Mouse (Mus musculus): Measurements from ENCODE around the gene Dnah8. TPM values are rescaled to one million over a fixed set of nuclear protein-coding genes. Genes with fewer than 3 reads are reported as not detected.

Dnah8 gene
- polyA plus RNA-seq, 1 experiment from 2014 or later = 2.0 TPM

DNA sequence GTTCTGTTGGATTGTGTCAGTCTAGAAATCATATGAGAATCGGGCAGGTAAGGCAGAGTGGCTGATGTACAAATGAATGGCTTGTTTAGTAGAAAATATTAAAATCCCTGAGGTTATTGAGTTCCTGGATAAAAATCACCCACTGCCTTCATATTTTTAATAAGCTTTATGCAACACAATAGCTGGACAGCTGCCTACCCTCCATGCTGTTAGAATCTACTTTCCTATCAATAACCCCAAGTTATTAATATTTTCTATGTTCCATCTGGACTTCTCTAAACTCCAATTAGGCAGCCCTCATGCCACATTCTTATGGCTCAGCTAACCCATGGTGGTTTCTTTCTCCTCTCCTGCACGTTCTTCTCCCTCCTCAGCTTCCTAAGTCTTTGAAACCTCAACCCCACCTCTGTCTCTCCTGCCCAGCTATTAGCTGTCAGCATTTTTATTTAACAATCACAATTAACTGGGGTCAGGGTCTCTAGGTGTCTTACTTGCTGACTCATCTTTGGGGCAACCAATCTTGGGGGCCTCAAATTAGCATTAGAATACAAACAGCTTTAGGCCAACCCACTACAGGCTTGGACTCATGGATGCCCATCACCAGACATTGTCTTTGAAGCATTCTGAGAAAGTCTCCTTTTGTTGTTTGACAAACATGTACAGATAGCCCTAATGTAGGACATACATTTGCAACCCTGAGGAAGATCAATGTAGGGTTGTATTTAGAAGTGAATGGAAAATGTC lies 40.7 kb upstream of the Dnah8 start:
- no peak for ATAC-seq (ENCODE audit: insufficient number of reproducible peaks, insufficient read depth, low FRiP score, low read depth)
- Histone ChIP-seq H3K9me3 (ENCODE audit: control insufficient read depth, low read depth, low read length) (no peaks in the 10 kb centered on the region), H3K36me3 (ENCODE audit: control insufficient read depth, insufficient read depth, low read length) (no peaks in the 10 kb centered on the region), H3K4me1 (ENCODE audit: control insufficient read depth, insufficient read depth, low read length) (no peaks in the 10 kb centered on the region), H3K27me3 (ENCODE audit: control insufficient read depth, insufficient read depth, low read length) (no peaks in the 10 kb centered on the region), H3K4me3 (ENCODE audit: low read depth, low read length) (no peak overlapping the region), H3K27ac (ENCODE audit: low read length) (no peak overlapping the region), H3K4me2 (replicated peaks; ENCODE audit: low read depth, low read length) (no peak overlapping the region), H3K9ac (replicated peaks; ENCODE audit: low read depth, low read length) (no peak overlapping the region)
- 78% methylated on average over 2 of the region's 2 CpGs for WGBS

DNA sequence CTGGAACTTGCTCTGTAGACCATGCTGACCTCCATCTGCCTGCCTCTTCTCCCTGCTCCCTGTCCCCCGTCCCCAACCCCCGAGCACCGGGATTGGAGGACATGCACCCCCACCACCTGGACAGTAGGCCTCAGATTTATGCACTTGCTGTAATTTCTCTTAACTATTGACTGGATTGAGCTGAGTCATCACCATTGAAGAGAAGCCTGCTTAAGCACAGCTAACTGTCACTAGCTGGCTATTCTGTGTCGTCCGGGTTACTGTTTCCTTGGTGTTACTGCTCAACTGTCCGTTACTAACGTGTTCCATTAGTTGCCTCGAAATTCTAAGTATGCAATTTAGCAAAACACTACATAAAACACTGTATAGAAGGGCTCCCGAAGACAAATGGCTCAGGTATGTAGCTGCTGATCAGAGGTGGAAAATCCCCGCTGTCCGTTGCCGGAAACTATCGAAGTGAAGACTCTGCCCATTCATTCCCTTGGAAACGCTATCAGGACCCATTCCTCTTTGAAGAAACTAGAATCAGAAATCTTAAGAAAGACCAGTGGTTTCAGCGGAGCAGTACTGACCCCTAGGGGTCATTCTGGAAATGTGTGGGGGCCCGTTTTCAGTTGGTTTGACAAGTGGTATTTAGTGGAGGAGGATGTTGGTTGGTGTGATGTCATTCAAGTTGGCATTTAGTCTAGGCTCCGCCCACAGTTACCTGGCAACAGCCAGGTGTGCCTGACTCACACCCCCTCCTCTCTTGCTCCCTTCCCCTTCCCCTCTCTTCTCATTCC lies 33.5 kb upstream of the Dnah8 start:
- WGBS = 53% methylated on average over 17 of the region's 17 CpGs
- ATAC-seq (ENCODE audit: insufficient number of reproducible peaks, insufficient read depth, low FRiP score, low read depth) = 0 out of 2 replicates have a peak, but pooled peaks have one; percentile 37
- no peak overlapping the region for H3K4me2 ChIP-seq (replicated peaks; ENCODE audit: low read depth, low read length)
- H3K27me3 ChIP-seq (ENCODE audit: control insufficient read depth, insufficient read depth, low read length) = no peaks in the 10 kb centered on the region
- H3K9ac ChIP-seq (replicated peaks; ENCODE audit: low read depth, low read length) = no peak overlapping the region
- H3K9me3 ChIP-seq (ENCODE audit: control insufficient read depth, low read depth, low read length) = no peaks in the 10 kb centered on the region
- peaks cover 19% of the 10 kb centered on the region for H3K36me3 ChIP-seq (ENCODE audit: control insufficient read depth, insufficient read depth, low read length)
- H3K4me3 ChIP-seq (ENCODE audit: low read depth, low read length) = no peak overlapping the region
- no peaks in the 10 kb centered on the region for H3K4me1 ChIP-seq (ENCODE audit: control insufficient read depth, insufficient read depth, low read length)
- H3K27ac ChIP-seq (ENCODE audit: low read length) = no peak overlapping the region

DNA sequence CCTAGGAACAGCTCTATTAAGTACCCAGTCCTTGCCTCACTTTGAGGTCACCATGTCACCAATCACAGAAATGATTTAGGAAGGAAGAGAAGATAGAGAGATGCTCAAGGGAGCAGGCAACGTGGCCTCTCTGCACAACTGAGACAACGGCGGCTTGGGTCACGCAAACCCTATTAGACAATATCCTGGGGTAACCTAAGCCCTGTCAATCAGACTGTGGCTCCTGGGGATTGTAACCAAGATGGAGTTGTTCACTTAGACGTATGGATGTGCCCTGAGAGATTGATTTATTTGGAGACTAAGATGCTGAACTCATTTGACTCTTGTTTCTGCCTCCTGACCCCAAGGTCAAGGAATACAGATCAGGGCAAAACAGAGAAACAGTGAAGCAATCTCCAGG lies 29.7 kb upstream of the Dnah8 start:
- Histone ChIP-seq H3K4me2 (replicated peaks; ENCODE audit: low read depth, low read length) (no peak overlapping the region), H3K27ac (ENCODE audit: low read length) (no peak overlapping the region), H3K27me3 (ENCODE audit: control insufficient read depth, insufficient read depth, low read length) (no peaks in the 10 kb centered on the region), H3K36me3 (ENCODE audit: control insufficient read depth, insufficient read depth, low read length) (peaks cover 46% of the 10 kb centered on the region), H3K4me3 (ENCODE audit: low read depth, low read length) (no peak overlapping the region), H3K4me1 (ENCODE audit: control insufficient read depth, insufficient read depth, low read length) (no peaks in the 10 kb centered on the region), H3K9me3 (ENCODE audit: control insufficient read depth, low read depth, low read length) (no peaks in the 10 kb centered on the region), H3K9ac (replicated peaks; ENCODE audit: low read depth, low read length) (no peak overlapping the region)
- 63% methylated on average over 5 of the region's 5 CpGs for WGBS
- no peak for ATAC-seq (ENCODE audit: insufficient number of reproducible peaks, insufficient read depth, low FRiP score, low read depth)

DNA sequence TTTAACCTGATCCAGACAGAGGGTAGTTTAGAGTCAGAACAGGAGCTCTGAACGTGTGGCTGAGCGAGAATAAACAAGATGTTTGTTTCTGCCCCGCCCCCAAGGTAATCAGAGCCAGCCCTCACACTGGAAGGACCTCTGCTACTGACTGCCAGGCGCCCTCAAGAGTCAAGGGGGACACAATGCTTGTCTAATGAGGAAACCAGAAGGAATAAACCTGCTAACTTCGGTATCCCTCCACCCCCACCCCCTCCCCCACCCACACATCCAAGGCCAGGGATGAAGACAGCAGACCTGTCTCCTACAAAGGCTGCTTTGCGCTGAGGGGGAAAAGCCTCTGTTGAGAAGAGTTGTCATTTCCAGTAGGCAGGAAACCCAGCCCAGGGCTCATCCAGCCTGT lies 29.3 kb upstream of the Dnah8 start:
- no peak overlapping the region for H3K4me2 ChIP-seq (replicated peaks; ENCODE audit: low read depth, low read length)
- H3K27ac ChIP-seq (ENCODE audit: low read length) = no peak overlapping the region
- no peaks in the 10 kb centered on the region for H3K27me3 ChIP-seq (ENCODE audit: control insufficient read depth, insufficient read depth, low read length)
- H3K9me3 ChIP-seq (ENCODE audit: control insufficient read depth, low read depth, low read length) = no peaks in the 10 kb centered on the region
- no peaks in the 10 kb centered on the region for H3K4me1 ChIP-seq (ENCODE audit: control insufficient read depth, insufficient read depth, low read length)
- peaks cover 48% of the 10 kb centered on the region for H3K36me3 ChIP-seq (ENCODE audit: control insufficient read depth, insufficient read depth, low read length)
- no peak overlapping the region for H3K9ac ChIP-seq (replicated peaks; ENCODE audit: low read depth, low read length)
- no peak overlapping the region for H3K4me3 ChIP-seq (ENCODE audit: low read depth, low read length)
- WGBS = 59% methylated on average over 6 of the region's 6 CpGs
- no peak for ATAC-seq (ENCODE audit: insufficient number of reproducible peaks, insufficient read depth, low FRiP score, low read depth)

DNA sequence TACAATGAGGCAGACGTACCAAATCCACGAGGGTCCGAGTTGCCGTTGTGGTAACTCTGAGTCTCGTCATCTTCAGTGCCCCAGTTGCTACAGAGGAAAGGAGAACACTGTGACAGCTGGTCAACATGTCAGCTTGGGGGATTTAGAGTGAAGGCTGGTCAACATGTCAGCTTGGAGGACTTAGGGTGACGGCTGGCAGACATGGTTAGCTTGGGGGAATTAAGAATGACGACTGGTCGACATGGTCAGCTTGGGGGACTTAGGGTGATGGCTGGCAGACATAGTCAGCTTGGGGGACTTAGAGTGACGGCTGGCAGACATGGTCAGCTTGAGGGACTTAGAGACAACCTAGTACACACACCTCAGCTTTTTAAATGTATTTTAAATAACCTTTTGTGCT lies 26.4 kb upstream of the Dnah8 start:
- Histone ChIP-seq H3K36me3 (ENCODE audit: control insufficient read depth, insufficient read depth, low read length) (peaks cover 51% of the 10 kb centered on the region), H3K27ac (ENCODE audit: low read length) (no peak overlapping the region), H3K9ac (replicated peaks; ENCODE audit: low read depth, low read length) (no peak overlapping the region), H3K4me3 (ENCODE audit: low read depth, low read length) (no peak overlapping the region), H3K4me2 (replicated peaks; ENCODE audit: low read depth, low read length) (no peak overlapping the region), H3K27me3 (ENCODE audit: control insufficient read depth, insufficient read depth, low read length) (no peaks in the 10 kb centered on the region), H3K4me1 (ENCODE audit: control insufficient read depth, insufficient read depth, low read length) (no peaks in the 10 kb centered on the region), H3K9me3 (ENCODE audit: control insufficient read depth, low read depth, low read length) (no peaks in the 10 kb centered on the region)
- 95% methylated on average over 9 of the region's 9 CpGs for WGBS
- ATAC-seq (ENCODE audit: insufficient number of reproducible peaks, insufficient read depth, low FRiP score, low read depth) = no peak

DNA sequence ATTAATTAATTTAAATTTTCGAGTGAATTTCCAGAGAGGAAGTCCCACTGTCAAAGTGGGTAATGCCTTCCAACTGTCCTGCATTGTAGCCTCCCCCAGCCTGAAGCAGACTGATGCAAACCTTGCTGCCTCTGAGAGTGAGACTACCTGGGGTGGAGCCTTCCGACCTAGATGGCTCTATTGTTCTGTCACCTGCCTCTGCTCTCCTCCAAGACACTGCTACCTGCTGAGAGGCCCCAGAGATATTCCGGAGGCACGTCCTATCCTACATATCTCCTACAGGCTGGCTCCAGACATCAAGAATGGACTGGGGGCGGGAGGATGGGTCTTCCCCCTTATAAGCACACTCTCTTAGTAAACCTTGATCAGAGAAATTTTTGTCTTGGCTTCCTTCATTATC lies 25.9 kb upstream of the Dnah8 start:
- Histone ChIP-seq H3K9me3 (ENCODE audit: control insufficient read depth, low read depth, low read length) (no peaks in the 10 kb centered on the region), H3K36me3 (ENCODE audit: control insufficient read depth, insufficient read depth, low read length) (peaks cover 51% of the 10 kb centered on the region), H3K4me2 (replicated peaks; ENCODE audit: low read depth, low read length) (no peak overlapping the region), H3K9ac (replicated peaks; ENCODE audit: low read depth, low read length) (no peak overlapping the region), H3K4me1 (ENCODE audit: control insufficient read depth, insufficient read depth, low read length) (no peaks in the 10 kb centered on the region), H3K27me3 (ENCODE audit: control insufficient read depth, insufficient read depth, low read length) (no peaks in the 10 kb centered on the region), H3K4me3 (ENCODE audit: low read depth, low read length) (no peak overlapping the region), H3K27ac (ENCODE audit: low read length) (no peak overlapping the region)
- ATAC-seq (ENCODE audit: insufficient number of reproducible peaks, insufficient read depth, low FRiP score, low read depth) = no peak
- WGBS = 87% methylated on average over 5 of the region's 5 CpGs

DNA sequence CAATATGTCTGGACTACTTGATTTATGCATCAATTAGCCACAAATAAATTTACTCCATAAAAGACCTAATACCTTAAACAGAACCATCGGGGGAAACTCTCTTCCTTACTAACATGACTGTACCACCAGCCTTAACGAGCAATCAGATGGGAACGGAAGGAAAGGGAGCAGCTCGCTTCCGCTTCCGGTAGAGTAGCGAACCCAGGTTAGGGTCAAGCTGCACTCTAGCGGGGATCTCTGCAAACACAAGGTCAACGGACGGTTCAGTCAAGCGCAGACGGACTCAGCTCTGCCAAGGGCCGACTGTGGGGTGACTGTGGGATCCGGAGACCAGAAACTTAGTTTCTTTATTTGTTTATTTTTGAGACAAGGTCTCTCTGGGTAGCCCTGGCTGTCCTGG lies 22.0 kb upstream of the Dnah8 start:
- Histone ChIP-seq H3K4me2 (replicated peaks; ENCODE audit: low read depth, low read length) (no peak overlapping the region), H3K27me3 (ENCODE audit: control insufficient read depth, insufficient read depth, low read length) (no peaks in the 10 kb centered on the region), H3K4me1 (ENCODE audit: control insufficient read depth, insufficient read depth, low read length) (no peaks in the 10 kb centered on the region), H3K9me3 (ENCODE audit: control insufficient read depth, low read depth, low read length) (no peaks in the 10 kb centered on the region), H3K27ac (ENCODE audit: low read length) (no peak overlapping the region), H3K4me3 (ENCODE audit: low read depth, low read length) (no peak overlapping the region), H3K9ac (replicated peaks; ENCODE audit: low read depth, low read length) (no peak overlapping the region), H3K36me3 (ENCODE audit: control insufficient read depth, insufficient read depth, low read length) (peaks cover 35% of the 10 kb centered on the region; the same call in 1 of the 2 replicates)
- WGBS = 92% methylated on average over 14 of the region's 14 CpGs
- ATAC-seq (ENCODE audit: insufficient number of reproducible peaks, insufficient read depth, low FRiP score, low read depth) = no peak

DNA sequence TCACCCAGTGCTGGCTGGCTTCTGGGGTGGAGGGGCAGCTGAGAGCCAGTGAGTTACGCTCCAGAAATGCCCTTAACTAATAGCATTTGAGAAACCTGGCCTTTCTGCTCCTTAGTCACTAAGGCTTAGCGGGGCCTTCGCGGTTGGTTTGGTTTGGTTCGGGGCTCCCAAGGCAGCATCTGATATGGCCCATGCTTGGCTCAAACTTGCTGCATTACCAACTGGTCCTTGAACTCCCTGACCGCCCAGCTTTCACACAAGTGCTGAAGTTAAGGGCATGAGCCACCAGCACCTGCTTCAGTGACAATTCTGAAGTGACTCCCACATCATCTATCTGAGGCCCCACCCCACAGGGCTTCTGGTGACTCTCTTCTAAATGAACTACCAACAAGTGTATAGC lies 19.9 kb upstream of the Dnah8 start:
- Histone ChIP-seq H3K4me3 (ENCODE audit: low read depth, low read length) (no peak overlapping the region), H3K27ac (ENCODE audit: low read length) (no peak overlapping the region), H3K9me3 (ENCODE audit: control insufficient read depth, low read depth, low read length) (no peaks in the 10 kb centered on the region), H3K36me3 (ENCODE audit: control insufficient read depth, insufficient read depth, low read length) (peaks cover 22% of the 10 kb centered on the region; the same call in 1 of the 2 replicates), H3K9ac (replicated peaks; ENCODE audit: low read depth, low read length) (no peak overlapping the region), H3K27me3 (ENCODE audit: control insufficient read depth, insufficient read depth, low read length) (no peaks in the 10 kb centered on the region), H3K4me1 (ENCODE audit: control insufficient read depth, insufficient read depth, low read length) (no peaks in the 10 kb centered on the region), H3K4me2 (replicated peaks; ENCODE audit: low read depth, low read length) (no peak overlapping the region)
- 94% methylated on average over 6 of the region's 6 CpGs for WGBS
- no peak for ATAC-seq (ENCODE audit: insufficient number of reproducible peaks, insufficient read depth, low FRiP score, low read depth)
